Mouse (Mus musculus) left cerebral cortex, adult 8-10 months (tissue): ENCODE data around the gene Gm38100. TPM values are rescaled to one million over a fixed set of nuclear protein-coding genes. Genes with fewer than 3 reads are reported as not detected.

Experiments used
- DNase-seq, 2 experiments: peaks; one replicate each; pipeline ENCODE4 v3.0.0; 2022; ENCODE audit warnings: low spot score in 2 of 2
- total RNA-seq, 4 experiments: library from RNA; stranded (reverse); gene quantifications; 2 replicates each; pipeline ENCODE4 v1.2.4; 2022

Gene Gm38100
- total RNA-seq, 4 experiments from 2014 or later, result not detected

DNA sequence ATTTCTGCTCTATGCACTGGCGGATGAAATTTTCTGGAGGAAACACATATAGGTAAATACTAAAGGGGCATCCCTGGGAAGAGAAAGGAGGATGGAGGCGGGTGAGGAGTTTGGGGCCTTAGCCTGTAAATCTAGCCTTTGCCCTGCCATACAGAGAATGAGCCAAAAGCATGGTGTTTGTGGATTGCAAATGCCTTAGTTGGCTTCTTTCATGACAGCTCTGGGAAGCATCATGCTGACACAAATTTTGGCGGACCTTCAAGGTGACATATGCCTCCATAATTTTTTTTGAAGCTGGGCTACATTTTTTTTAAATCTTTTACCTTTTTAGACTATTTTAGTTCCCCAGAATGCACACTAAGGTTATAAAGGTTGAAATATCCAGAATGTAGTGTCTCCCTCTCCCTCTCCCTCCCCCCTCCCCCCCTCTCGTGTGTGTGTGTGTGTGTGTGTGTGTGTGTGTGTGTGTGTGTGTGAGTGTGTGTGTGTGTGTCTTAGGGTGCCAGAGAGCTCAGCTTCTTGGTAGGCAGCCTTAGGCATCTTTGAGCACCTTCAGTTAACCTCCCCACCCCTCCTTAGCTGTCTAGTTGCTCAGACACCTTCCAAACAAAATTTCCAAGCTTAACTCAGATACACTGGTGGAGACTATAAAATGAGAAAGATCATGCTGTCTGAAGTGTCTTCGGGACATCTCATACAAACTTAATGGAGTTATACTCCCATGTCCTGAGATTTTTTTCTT, 47.0 kb downstream of the Gm38100 start:
- no peak for DNase-seq

DNA sequence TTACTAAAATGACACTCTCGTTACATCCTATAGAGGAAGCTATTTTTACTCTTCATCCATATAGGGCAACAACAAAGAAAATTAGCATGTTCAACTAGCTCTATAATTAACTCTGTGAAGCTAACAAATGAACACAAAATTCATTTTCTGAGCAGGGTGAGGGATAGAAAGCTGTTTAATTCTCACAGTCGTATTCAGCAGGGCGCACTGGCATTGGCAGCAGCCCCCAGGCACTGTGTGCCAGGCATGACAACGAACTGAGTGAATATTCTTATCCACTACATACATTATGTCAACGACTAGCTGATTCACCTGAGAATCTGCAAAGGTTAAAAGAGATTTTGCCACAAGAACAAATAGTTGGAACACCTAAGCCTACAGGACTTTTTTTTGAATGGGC, 50.6 kb downstream of the Gm38100 start:
- DNase-seq, result no peak

Other genes with a start within 250 kb of the Gm38100 start
- 1 to 10 TPM; 4.9 to 5.8 (median 5.5) TPM for gene Opn3, start 227.6 kb upstream of the Gm38100 start, total RNA-seq
- 1 to 10 TPM; 8.9 to 9.5 (median 9.2) TPM for gene Chml, start 227.4 kb upstream of the Gm38100 start, total RNA-seq
- gene Wdr64, start 221.7 kb upstream of the Gm38100 start, total RNA-seq, result not detected
- 1 to 10 TPM in 3 of 4 experiments, under 1 TPM in 1; 0.89 to 4.6 (median 1.2) TPM for gene Exo1, start 39.7 kb upstream of the Gm38100 start, total RNA-seq
- under 1 TPM in 2 of 4 experiments, not detected in 2; 0.41 to 0.58 TPM for gene Rbm8a2, start 58.8 kb downstream of the Gm38100 start, total RNA-seq